Mouse (Mus musculus) c-Kit-positive CD71-positive TER-119-negative erythroid progenitor cells, embryonic 14.5 days (primary cell): ENCODE measurements at regions not wholly inside any gene's neighbourhood (a gene's known extent, or its start where the extent isn't known, plus 50 kb on each side); places are given as distances from the start of the nearest gene placed in this dataset.

ENCODE experiments used
- DNase-seq: peaks from one replicate; pipeline ENCODE4 v3.0.0-alpha.2; 2013; ENCODE audit warnings: low read depth

DNA sequence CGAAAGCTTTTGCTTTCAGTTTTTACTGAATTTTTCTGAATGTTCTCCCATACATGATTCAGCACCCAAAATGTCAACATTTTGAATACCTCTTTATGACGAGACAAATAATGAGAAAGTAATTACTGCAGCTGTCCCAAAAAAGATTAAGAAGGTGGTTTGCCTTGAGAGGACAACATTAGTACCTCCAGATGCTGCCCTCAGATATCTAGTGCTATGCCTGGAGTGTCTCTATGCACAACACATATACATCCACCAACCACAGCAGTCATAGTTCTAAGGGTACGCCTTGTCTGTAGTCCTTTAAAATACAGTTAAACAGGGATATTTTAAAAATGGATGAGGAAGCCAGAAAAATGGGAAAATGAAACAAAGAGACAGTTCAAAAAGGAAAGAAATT, 81.1 kb upstream of the Gpc5 start:
- no peak for DNase-seq

DNA sequence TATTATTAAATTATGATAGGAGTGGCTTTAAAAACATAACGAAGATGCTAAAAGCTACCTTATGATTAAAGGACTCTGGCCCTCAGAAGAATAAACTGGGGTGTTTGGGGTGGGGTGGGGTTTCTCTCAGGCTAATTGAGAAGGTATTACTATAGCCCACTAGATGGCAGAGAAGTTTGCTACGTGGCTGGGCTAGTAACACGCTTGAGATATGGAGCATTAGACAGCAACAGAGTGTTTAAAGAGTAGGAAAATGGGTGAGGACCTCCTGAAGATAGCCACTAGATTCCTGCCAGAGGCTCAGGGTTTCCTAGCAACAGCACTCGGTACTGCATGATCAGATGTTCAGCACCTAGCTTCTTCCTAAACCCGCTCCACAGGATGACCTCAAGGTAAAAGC, 76.7 kb upstream of the Gpc5 start:
- DNase-seq: no peak

DNA sequence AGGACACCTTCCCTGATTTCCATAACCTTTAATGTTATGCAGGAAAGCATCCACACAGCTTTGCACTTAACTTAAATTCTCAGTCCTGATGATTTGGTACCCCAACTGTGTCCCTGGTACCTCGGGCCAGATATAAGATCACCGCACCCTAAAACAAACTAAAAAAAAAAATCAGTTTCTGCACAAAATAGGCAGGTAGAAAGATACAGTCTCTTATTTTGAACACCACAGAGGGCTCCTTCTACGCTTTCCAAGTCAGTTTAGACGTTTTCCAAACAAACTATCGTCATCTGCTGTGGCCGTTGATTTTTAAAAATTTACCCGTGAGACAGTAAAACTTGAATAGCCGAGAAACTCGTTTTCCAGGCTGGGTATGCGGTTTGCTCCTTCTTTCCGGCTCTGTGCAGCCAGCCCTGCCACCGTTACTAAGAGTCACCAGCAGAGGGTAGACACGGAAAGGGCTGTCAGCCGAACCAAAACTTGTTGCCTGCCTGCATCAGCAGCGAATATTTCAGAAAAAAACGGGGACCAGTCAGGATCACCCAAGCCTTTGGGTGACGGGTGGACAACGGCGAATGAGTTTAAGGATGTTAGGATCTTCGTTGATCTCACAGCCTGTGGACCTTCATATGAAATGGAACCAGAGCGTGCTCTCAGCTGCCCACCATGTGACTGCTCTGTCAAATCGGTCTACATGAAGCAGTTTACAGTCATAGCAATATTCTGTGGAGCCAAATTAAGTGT, 74.4 kb upstream of the Gpc5 start:
- DNase-seq: peak; percentile 34

DNA sequence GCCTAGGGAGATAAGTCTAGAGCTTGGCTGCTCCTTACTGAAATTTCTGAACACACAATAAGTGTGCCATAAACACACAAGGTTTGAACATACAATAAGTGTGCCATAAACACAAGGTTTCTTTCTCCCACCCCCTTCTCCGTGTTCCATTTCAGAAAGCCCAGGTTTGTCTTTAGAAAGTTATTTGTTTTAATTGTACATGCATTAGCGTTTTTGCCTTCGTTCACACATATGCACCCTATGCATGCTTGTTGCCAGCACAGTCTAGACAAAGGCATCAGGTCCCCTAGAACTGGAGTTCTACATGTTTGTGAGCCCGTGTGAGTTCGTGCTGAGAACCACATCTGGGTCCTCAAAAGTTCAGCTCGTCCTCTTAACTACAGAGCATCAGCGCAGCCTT, 64.0 kb upstream of the Gpc5 start:
- DNase-seq: no peak

DNA sequence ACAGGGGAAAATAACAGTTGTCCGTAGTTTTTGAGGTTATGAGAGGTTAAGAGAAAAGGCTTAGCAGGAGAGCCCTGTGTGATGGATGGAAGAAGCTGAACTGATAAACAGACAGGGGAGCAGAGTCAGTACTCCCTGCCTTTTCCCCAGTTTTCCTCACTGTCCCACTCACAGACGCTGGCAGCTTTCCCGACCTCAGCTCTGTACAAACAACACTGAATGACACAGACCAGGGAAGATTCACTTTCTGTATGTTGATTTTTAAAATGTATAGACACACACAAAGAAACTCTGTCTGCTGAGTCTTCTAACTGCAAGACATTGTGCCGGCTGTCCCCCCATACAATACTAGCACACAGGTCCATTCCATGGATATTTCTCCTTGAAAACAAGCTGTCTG, 60.3 kb upstream of the Gpc5 start:
- no peak for DNase-seq

DNA sequence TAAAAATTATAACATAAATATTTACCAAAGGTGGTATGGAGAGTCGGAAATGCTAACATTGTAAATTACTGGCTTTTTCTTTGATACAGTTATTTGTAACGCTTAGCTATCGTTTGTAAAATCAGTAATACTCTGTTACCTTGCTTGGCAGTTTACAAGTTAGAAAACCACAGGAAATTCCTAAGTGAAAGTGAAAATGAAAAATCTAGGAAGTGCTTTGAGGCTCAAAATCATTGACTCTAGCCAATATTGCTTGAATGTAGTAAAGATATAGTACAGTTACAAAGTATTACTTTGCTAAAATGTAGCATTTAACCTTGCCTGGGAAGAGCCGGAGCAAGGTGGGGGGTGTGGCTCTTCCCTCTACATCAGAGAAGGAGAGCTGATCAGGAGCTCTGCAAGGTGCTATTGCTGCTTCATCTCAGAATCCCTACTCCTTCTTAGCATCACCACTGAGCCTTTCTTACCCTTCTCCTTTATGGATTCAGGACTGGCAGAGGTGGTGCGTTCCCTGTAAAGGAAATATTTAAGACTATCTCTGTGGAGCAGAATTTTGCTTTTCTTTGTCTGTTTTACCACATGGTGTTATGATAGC, 58.5 kb upstream of the Gpc5 start:
- no peak for DNase-seq

DNA sequence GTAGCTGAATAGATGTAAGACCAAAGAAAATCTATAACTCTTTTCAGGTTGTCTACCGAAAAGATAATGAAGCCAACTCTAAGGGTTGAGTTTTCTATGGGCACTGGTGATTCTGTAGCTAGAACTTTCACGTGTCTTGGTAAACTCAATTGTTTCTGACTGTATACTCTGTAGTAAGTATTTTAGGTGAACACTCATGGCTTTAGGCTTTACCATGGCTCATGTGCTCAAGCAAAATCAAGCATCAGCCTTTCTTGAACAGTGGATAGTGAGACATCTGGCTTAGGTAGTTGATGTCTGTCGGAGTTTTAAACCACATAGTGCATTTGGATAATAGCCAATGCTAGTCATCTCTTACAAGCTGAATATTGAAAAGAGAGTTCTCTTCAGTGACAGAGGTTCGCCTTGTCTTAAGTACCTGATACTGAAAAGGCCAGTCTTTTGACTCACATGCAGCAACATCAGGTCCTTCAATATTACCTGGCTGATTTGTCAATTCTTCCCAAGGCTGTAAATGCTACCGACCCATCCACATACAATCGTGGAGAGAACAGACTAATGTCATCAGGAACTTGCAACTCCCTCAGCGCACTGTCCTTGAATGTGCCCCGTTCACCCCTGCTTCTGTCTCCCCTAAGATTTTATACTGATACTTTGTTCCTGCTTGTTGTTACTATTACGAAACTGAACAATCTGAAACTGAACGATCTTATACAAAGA, 57.1 kb upstream of the Gpc5 start:
- DNase-seq: no peak

DNA sequence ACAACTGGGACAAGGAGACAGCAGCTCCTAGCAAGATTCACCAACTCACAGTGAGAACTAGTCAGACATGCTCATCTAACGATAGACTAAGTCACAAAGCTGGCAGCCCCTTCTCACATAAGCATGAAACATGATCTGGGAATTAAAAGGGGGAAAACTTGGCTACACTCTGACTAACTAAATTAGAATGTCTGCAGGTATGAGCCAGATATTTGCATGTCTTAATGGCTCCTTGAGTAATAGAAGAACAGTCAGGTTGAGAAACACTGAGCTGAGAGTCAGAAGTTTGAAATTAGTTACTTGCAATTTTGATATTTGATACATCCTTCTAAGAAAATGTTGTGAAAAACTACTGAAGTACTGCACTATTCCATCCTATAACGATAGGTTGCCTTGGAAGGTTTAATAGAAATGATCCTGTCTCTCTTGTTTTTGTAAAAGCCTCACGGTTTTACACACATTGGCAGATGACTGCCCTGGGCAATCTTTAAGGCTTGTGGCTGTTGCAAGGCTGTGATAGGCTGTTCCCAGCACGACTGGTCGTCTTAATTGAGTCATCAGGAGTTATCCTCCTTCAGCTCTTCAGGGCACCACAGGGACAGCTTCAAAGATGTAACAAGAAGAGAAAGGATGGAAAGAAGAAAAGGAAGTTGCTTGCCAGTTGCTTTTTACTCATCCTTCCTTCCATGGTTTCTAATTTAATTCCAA, 54.8 kb upstream of the Gpc5 start:
- DNase-seq: no peak

DNA sequence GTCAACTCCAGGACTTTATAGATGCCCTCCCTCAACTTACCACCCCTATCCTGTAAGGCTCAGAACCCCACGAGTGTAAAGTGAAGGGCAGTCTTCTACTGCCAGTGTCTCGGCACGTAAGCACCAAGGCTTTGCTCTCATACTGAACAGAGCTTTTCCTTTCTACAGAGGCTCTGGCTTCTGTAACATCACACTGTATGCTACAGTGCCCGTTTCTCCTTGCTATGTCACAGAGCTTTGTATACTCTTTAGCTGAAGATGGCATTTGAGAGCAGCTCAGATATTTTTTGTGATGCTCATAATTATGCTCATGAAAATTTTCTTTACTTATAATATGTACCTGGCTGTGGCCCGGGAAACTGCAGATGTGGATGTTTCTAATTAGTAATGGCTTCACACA, 53.2 kb upstream of the Gpc5 start:
- DNase-seq: no peak

DNA sequence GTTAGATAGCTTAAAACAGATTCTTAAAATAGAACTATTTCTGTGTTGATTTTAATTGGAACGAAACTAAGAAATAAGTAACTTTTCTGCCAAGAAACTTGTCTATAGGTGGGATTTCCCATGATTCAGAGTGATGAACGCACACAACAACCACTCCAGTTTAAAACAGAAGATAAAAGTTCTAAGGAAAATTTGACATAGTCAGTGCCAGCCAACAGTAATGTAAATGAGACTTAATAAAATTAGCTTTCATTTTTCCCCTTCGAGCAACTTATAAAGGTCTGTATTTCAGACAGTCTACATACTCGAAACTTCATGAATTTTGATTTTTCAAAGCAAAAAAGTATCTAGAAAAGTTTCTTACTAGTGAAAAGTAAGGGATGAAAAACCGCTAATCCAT, 52.5 kb upstream of the Gpc5 start:
- DNase-seq: no peak

DNA sequence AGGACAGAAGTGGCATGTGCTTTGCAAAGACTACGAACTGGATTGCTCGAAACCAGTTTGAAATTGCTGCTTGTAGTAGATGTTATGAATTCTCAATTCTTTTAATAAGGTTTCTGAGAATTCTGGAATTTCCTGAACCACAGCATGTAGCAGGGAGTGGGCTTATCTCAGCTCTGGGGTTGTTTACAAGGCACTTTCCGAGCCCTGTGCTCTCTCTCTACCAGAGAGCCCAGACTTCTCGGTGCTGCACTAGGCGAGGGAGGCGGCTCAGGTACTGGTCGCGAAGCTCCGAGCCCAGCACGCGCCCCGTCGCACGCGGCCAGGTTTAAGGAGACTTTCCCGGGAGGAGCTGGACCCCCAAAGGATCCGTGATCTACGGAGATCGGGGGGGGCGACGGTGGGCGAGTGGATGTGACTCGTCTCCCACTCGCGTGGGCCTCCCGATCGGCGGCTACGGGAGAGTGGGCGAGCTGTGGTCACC, 51.9 kb upstream of the Gpc5 start:
- no peak for DNase-seq

DNA sequence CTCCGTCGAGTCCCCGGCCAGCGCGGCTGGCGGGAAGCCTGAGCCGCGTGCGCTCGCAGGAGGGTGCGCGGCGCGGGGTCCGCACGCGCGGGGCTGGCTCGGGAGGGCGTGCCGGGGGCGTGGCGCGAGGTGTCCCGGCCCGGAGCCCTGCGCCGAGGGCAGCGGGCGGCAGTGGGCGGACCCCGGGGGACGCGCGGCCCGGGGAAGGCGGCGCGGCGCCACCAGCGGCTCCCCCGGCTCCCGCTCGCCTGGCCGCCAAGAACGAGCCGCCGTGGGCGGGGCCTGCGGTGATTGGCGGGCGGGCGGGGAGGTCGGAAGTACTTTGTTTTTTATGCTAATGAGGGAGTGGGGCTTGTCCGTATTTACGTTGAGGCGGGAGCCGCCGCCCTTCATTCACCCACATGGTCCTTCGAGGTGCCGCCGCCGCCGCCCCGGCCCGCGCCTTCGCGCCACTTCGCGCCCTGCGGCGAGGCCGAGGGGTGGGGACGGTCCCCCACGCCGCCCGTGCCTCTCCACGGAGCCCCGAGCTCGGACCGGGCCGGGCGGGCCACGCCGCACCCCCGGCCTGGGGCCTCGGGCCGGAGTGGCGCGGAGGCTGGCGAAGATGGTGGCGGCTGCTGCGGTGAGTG, 51.3 kb upstream of the Gpc5 start:
- DNase-seq: peak; percentile 81

DNA sequence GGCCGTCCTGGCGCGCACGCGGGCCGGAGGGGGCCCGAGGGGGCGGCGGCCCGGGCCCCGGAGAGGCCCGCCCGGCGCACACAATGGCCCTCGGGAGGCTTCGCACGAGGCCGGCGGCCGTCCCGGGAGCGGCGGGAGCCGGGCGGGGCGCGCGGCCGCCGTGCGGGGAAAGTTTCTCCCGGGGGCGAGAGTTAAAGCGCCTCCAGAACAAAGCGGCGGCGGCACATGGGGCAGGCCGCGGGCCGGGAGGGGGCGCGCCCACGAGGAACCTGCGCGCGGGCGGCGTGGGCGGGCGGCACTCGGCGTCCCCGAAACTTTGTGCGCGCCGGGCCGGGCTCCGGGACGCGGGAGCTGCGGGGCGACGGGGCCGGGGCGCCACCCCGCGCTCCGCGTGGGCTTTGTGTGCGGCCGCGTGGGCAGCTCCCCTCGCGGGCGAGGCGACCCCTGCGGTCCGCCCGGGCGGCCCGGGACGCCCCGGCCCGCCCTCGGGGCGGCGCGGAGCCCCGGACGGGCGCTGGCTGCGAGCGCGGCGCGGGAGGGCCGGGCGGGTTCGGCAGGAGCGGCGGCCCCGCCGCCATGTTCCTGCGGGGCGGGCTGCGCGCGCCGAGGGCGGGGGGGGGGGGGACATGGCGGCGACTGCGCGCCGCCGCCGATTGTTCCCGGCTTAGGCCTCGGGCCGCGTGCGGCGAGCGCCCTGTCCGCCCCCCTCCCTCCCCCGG, 50.5 kb upstream of the Gpc5 start:
- no peak for DNase-seq

DNA sequence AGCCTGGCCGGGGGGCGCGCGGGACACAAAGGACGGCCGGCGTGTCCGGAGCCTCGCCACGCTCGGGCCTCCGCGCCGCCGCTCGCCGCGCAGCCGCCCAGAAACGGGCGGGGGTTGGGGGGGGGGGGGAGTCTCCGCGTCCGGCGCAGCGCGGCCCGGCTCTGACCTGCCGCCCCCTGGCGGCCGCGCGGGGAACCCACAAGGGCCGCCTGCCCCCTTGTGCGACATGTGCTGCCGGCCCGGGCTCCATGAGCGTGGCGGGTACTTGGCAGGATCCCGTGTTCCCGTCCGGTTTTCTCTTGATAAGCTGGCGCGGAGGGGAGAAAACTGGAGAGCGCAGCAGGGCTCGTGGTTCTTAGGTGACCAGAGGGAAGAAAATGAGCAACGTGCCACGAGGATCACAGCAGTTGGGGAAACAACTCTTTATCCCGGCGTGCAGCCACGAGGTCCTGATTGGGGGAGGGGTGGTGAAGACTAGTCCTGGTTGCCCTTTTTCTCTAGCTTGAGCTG, 49.9 kb upstream of the Gpc5 start:
- no peak for DNase-seq
